Mouse (Mus musculus): ENCODE measurements around the gene Gabrg2.

Gene Gabrg2

GRCm38 (mm10) chr11:42000190-42001098, at the start of gene Gabrg2:
Gene Gabrg2, minus strand, starts transcription at chr11:42000857.
- peak in 1 of 2 experiments; percentile 19 for DNase-seq (ENCODE audit: inconsistent age in 2 of 2, low spot score in 1 of 2)

GRCm38 (mm10) chr11:42048201-42048600, 47.5 kb upstream of the Gabrg2 start:
- no peak for DNase-seq (ENCODE audit: inconsistent age in 2 of 2, low spot score in 1 of 2)

- DNase-seq (ENCODE audit: inconsistent age in 2 of 2, low spot score in 1 of 2), result peak; percentile 40 to 83
Observed at GRCm38 (mm10) chr11:41999468-41999881, 1.2 kb downstream of the Gabrg2 start.

- no peak for DNase-seq (ENCODE audit: inconsistent age in 2 of 2, low spot score in 1 of 2)
Observed at GRCm38 (mm10) chr11:41980152-41980551, 20.5 kb downstream of the Gabrg2 start.

GRCm38 (mm10) chr11:41968595-41968994, 32.1 kb downstream of the Gabrg2 start:
- DNase-seq (ENCODE audit: inconsistent age in 2 of 2, low spot score in 1 of 2), result no peak

GRCm38 (mm10) chr11:41962706-41963105, 38.0 kb downstream of the Gabrg2 start:
- no peak for DNase-seq (ENCODE audit: inconsistent age in 2 of 2, low spot score in 1 of 2)

- no peak for DNase-seq (ENCODE audit: inconsistent age in 2 of 2, low spot score in 1 of 2)
Observed at GRCm38 (mm10) chr11:41953550-41953949, 47.1 kb downstream of the Gabrg2 start.

- no peak for DNase-seq (ENCODE audit: inconsistent age in 2 of 2, low spot score in 1 of 2)
Observed at GRCm38 (mm10) chr11:41951898-41952297, 48.8 kb downstream of the Gabrg2 start.

- no peak for DNase-seq (ENCODE audit: inconsistent age in 2 of 2, low spot score in 1 of 2)
Observed at GRCm38 (mm10) chr11:41945471-41945870, 55.2 kb downstream of the Gabrg2 start.

GRCm38 (mm10) chr11:41937979-41938378, 62.7 kb downstream of the Gabrg2 start:
- DNase-seq (ENCODE audit: inconsistent age in 2 of 2, low spot score in 1 of 2), result no peak

- DNase-seq (ENCODE audit: inconsistent age in 2 of 2, low spot score in 1 of 2), result no peak
Observed at GRCm38 (mm10) chr11:41918864-41919263, 81.8 kb downstream of the Gabrg2 start.

GRCm38 (mm10) chr11:41914066-41914465, 86.6 kb downstream of the Gabrg2 start:
- DNase-seq (ENCODE audit: inconsistent age in 2 of 2, low spot score in 1 of 2), result no peak

- no peak for DNase-seq (ENCODE audit: inconsistent age in 2 of 2, low spot score in 1 of 2)
Observed at GRCm38 (mm10) chr11:41903661-41904060, 97.0 kb downstream of the Gabrg2 start.
